Mouse (Mus musculus) CD4-positive, CD25-positive, alpha-beta regulatory T cell, adult 2 months (primary cell): ENCODE measurements around the gene Tmed10.
A peak's percentile ranks its signal among the peaks of the same experiment; 100 is the strongest.

Experiments
- DNase-seq: peaks from one replicate; pipeline ENCODE4 v3.0.0-alpha.2; 2012; ENCODE audit warnings: low read depth, low spot score

Gene Tmed10

DNA sequence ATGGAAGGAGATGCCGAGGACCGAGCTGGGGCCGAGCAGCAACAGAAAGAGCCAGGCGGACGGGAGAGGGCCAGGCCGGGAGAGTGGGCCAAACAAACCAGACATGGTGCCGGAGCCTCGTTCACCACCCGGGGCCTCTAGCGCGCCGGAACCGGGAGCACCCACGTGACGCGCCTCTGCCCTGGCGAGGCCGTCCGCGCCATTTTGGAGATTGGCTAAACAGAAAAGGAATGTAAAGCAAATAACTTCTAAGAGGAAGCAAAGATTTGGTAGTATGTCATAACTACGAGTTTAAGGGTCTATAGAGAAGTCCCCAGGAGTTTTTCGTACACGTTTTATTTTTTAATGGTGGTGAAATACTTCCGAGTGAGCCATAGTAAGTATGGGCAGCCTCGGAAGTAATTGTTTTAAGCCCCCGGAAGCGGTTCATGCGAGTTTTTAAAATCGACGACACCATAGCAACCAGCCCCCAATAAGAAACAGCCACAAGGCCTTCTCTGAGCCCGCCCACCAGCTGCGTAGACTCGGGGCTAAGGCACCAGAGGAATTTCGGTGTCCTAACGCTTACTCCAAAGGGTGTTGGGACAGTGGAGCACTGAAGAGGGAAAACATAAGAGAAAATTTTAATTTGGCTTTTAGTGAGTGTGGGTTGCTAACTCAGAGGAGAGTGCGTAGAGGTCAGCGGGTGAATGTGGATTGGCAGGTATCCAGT lies at the start of gene Tmed10:
Gene Tmed10, minus strand, starts transcription at position 287 of the 712 bp plus-strand sequence.
- peak; percentile 92 for DNase-seq

DNA sequence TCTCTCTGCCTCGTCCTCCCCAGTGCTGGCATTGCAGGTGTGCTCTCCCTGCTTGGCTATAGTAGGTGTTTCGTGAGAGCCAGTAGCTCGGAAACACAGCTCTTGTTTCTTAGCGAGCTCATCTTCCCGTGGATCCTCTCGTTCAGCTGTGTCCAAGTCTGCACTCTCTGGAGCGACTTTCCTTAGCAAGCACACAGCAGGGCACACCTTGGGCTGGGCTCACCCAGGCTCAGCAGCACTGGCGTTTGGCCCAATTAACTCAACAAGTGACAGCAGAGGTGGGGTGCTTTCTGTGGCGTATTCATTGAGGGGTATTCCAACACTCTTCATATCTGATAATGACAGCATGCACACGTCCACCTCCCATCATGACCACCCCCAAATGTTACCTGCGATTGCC lies 48.6 kb upstream of the Tmed10 start:
- no peak for DNase-seq

DNA sequence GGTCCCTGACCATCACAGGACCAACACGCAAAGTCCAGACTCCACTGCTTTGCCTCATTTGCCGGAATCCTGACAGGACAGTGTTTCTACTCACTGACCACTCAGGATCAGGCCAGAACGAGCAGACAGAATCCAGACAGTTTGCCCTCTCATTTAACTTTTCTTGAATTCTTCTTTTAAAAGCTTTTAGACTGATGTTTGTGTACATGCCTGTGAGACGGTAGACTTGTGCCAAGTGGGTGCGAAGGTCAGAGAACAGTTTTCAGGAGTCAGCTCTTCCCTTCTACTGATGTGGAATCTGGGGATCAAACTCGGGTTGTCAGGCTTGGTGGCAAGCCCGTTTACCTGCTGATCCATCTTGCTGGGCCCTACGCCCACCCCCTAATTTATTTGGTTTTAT lies 47.9 kb upstream of the Tmed10 start:
- DNase-seq = no peak

DNA sequence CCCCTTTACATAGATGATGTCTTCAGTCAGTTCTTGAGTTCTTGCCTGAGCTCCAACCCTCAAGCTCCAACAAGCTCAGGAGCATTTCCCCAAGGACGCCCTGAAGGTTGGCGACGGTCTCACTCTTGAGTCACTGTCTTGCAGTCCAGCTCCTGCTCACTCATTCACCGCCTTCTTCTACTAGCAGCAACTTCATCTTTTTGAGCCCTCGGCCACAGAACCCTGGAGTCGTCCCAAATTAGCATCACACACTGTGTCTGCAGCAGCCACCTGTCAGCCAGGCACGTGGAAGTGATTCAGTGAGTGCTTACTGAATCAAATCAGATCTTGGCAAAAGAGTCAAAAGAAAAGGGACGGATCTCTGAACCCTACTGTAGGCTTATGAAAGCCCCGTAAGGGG lies 46.3 kb upstream of the Tmed10 start:
- DNase-seq = no peak

DNA sequence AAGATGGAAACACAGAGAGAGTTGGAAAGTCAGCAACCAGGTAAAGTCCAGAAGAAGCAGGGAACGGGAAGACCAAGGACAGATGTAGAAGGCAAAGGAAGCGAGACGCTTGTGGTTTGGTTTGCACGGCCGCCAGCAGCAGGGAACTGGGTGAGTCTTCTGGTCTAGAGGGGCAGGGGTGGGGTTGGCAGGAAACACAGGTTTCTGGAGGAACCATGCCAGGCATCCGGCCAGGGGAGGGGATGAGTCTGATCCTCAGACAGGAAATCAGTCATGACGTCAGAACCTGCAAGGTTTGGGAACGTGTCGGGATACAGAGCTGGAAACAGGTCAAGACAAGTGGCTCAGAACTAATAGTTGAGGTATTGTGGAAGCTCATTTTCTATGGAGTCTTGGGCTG lies 43.2 kb upstream of the Tmed10 start:
- DNase-seq = peak; percentile 58

DNA sequence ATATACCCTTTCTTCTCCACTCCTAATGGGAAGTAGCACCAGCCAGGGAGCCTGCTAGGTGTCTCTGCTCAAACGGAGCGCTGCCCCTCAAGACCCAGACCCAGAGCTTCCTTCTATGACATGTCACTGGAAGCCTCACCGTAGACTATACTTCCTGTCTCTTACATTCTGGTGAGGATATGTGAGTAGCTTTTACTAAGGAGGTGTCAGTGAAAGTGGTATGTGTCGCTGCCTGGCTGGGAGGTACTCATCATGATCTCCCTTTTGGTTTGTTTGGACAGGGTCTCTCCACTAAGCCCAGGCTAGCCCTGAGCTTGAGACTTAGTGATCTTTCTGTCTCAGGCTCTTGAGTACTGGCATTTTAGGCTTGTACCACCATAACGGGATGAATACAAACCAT lies 41.7 kb upstream of the Tmed10 start:
- peak; percentile 45 for DNase-seq

DNA sequence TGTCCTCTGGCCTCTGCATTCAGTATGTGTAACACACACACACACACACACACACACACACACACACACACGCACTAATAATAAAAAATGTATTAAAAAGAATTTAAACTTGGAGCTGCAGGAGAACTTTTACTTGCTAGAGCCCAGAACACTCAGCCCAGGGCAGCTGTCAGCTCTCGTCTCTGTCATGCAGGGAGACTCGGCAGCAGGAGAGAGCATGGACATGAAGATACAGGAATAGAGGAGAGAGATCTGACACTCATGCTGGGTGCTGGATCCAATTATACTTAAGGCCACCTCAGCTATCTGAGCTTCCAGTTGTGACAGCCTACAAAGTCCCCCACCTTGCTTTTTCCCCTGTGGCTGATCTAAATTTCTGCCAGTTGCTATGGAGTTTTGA lies 41.2 kb upstream of the Tmed10 start:
- DNase-seq = no peak

DNA sequence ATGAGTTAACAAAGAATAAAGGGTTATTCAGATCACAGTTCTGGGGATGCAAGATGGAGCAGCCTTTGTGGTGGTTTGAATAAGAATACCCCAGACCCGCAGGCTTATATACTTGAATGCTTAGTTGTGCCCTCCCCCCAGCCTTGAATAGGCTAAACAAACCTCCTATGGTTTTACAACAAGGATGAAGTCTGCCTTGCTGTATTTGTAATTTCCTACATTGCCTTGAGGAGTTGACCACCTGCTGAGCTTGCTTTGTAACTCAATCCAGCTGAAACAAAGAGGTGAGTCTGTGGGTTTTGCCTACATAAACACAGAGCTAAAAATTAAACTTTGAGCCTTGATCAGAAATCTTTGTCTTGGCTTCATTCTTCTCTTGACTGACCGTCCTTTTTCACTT lies 36.5 kb upstream of the Tmed10 start:
- no peak for DNase-seq

DNA sequence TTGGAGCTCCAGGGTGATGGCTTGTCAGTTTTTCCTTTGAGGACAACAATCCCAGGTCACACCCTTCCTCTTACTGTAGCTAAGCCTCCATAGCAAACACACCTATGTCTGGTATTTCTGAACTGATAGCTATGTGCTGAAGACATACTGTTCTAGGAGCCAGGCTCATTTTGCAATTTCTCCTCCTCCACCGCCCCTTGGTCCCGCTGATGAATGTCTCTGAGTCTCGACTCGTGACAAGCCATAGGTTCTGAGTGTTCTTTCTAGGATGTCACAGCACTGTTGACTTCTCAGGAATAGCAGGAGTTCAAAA lies 23.3 kb upstream of the Tmed10 start:
- DNase-seq = no peak

DNA sequence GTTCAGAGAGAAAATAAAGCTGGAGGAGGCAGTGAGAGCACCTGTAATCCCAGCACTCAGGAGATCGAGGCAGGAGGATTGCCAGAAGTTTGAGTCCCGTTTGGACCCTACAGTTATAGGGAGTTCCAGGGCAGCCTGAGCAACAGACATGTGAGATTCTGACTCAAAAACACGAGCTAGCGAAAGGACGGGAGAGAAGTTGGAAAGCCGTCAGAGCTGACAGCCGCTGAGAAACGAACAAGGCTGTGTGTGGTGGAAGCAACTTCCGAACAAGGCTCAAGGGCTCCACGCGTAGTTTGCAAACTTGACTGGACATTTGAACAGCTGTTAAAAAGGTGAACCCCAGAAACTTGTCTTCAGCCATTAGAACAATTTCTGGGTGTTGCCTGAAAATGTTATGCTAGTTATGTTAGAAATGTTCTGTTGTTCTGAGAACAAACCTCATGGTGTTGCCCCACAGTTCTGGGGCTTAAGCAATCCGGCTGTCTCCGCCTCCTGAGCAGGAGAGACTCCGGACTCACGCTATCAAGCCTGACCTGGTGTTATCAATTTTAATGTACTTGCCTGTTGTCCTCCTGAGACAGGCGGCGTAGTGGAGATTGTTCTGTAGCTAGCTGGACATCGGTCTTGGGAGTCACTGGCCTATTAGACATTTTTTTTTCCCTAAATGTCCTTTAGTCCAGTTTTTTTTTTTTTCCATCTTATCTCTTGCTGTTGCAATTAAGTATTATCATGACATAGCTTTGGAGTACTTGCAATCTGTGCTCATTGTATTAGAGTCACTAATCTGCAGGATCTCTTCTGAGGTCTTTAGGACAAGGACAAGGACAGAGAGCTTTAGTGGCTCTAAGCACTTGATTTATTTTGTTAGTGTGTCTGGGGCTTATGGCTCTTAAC lies 22.7 kb upstream of the Tmed10 start:
- no peak for DNase-seq

DNA sequence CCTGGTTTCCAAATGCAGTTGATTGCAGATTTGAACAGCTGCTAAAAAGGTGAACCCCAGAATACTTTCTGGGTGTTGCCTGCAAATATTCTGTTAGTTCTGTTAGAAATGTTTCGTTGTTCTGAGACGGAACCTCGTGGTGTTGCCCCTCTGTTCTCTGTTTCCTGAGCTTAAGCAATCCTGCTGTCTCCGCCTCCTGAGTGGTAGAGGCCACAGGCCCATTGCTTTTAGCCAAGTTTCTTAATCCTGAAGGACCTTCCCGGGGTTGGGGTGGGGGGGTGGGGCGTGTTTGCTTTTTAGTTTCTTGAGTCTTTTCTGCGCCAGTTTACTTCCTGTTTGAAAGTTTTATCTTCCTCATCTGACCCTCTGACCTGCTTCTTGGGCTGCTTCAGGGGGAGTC lies 19.3 kb upstream of the Tmed10 start:
- peak; percentile 27 for DNase-seq

DNA sequence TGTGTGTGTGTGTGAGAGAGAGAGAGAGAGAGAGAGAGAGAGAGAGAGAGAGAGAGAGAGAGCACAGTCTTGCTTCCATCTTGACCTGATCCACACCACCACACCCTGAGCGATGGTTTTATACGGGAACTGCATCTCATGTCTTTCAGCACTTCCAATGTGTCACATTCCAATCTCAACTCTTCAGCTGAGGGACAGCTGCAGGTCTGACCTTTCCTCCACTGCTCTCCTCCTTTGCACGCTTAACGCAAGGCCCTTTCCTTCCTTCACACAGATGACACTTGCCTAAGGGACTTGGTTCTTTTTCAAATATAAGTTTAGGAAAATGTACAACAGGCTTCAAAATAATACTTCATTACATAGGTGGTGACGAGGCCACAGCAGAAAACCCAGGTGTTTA lies 18.9 kb upstream of the Tmed10 start:
- DNase-seq = no peak

DNA sequence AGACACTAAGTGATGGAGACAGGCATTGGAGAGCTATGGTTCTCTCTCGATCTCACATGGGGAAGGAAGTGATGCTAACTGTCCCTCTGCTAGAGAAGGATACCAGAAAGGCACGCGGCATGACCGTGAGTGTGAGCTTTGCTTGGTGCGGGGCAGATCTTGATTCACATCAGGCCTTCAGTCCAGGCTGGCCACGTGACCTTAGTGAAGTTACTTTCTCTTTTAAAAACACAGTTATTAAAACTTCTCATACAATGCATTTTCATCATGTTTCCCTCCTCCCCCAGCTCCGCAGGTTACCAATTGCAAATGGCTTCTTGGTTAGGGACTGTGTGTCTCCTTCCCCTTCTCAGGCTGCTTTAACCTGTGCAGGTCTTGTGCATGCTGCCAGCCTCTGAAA lies 16.5 kb upstream of the Tmed10 start:
- no peak for DNase-seq

DNA sequence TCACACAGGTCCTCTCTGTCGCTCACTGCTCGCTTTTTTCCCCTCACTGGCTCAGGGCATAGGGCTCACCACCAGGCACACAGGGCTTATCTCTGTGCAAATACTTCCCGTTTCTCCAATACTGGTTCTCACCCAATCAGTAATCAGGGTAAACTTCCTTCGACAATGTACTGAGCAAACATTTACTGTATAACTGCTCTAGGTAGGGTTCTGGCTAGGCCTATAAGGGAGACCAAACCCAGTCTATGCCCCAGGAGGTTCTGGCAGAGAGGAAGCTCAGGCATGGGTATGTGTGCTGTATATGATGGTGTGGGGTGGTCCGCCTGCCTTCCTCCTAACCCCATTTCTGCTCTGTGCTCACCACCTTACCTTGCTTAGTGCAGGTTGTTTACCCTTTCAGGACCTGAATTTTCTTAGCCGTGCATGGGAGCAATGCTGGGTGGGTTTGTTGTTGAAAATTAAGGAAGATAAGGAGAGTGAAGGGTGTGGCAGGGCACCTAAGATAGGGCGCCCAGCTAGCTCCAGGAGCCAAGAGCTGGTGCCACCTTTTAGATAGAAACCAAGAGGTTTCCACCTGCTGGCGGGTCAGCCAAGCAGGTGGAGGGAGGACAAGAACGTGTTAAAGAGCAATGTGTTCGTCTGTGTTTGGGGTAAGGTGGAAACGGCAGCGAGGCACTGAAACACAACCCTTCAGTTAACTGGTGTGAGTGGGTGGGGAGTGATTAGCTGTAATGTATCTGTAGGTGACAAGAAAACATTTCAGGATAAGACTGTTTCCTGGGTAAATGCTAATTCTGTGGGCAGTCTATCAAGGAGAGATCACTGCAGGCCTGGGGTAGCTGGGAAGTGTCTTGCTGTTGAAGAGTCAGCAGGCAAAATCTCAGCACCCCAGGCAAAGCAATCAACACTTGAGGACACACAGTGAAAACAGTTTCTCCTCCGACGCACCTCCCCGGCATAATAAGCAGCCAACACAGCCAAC lies 14.8 kb upstream of the Tmed10 start:
- no peak for DNase-seq

DNA sequence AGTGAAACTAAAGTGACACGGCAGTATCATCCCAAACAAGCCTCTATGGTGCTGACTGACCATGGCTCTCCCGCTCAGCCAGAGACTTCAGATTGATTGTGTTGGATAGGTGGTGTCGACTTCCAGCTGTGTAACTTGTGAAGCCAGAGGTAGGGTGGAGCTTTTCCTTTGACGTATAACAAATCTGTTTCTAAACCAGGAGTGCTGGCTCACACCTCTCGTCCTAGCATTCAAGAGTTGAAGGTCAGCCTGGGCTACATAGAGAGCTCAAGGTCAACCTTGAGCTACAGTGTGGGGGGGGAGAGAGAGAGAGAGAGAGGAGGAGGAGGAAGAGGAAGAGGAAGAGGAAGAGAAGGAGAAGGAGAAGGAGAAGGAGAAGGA lies 11.3 kb upstream of the Tmed10 start:
- no peak for DNase-seq

DNA sequence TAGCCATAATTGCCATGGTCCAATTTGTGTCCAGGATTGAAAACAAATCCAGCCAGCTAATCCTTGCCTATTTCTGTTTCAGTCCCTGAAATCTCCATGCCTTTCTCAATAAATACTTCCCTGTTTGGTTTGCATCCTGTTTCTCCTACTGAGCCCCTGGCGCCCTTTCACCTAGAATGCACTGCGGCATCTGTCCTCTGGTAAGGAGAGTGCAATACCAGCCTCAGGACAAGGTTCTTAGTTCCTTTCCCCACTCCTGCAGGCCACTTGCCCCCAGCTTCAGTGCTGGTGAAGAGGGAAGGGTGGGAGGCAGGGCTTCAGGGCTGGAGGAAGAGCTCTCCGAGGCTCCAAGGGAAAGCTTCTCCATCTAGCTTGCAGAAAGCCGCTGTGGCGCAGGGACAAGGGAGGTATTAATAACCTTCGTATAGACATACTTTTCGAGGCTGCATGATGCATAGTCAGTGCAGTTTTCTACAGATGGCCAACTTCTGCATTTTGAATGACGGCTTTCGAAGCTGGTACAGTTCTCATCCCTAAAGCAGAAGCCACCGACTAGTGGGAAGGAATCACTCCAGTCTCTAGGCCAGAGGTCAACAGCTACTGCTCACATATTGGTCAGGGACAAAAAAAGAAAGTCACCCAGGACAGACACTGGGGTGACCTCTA lies 10.8 kb upstream of the Tmed10 start:
- no peak for DNase-seq

DNA sequence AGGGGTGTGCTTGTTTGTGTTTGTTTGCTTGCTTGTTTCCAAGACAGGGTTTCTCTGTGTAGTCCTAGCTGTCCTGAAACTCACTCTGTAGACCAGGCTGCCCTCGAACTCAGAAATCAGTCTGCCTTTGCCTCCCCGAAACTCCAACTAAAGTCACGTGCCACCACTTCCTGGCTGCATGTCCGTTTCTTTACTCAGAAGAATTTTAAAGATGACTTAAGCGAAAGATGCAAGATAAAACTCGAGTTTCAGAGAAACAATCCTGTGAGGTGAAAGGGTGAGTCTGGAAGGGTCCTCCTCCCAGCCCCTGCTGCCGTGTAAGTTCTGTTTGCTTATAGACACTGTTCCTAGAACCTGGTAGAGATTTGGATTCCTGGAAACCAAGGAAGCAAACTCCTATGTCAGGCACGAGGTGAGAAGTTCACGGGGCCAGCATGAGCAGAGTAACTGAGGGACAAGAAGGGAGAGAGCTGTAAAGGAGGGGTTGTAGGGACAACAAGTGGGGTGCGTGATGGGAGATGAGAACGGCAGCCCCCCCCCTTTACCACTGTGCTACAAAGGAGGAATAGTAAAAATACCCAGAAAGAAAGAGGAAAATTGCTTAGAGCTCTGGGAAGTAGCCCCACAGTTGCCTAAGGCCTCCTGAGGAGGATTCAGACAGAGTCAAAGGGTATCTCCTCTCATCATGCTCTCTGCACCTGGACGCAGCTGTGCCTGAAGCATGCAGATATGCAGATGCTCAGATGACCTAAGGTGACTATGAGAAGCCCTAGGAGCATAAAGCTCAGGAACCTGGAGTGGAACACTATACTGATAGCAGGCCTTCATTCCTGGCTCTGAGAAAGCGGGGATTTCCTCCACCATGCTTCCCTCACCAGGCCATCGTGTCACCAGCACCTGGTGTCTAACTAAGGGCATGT lies 8.4 kb upstream of the Tmed10 start:
- peak; percentile 63 for DNase-seq

DNA sequence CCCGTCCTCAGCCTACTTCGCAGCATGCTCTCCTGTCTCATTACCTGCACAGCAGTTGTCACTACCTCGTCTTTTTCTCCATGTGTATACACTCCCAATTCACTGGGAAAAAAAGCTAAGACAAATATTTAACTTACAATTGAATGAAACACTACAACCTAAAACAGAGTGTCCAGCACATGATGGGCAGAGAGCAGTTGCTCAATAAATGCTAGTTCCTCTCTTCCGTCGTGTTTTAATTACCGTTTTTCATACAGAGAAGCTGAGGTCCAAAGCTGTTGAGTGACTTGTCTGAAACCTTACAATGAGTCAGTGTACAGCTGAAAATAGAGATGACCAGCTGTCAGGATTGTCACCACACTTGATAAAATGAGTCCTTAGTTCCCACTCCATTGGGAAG lies 6.9 kb upstream of the Tmed10 start:
- DNase-seq = no peak

DNA sequence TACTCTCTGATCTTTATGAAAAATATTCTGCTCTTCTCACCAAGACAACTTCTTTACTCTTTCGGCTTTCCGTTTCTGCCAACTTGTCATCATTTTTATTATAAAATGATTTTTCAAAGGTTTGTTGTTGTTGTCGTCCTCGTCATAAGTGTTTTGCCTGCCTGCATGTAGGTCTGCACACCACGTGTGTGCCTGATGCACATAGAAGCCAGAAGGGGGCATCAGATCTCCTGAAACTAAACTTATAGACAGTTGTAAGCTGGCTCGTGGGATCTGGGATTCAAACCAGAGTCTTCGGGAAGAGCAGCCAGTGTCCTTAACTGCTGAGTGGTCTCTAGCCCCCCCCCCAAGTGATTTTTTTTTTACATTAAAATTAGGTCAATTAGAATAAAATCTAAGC lies 6.3 kb upstream of the Tmed10 start:
- peak; percentile 25 for DNase-seq

DNA sequence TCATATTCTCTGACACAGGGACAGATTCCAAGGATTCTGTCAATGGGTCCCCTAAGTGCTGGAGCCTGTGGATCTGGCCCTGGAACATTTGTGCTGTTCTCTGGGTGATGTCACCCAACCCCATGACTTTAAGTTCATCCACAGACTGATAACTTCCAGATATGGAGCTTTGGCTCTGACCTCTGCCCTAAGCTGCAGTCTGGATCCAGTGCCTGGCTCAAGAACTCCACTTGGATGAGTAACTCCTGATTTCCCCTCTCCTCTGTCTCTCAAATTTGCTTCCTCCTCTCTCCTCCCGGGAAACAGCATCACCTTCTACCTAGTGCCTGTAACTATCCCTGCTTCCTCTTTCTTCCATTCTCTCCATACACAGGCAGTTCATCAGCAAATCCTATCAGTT lies 5.7 kb upstream of the Tmed10 start:
- DNase-seq = no peak

DNA sequence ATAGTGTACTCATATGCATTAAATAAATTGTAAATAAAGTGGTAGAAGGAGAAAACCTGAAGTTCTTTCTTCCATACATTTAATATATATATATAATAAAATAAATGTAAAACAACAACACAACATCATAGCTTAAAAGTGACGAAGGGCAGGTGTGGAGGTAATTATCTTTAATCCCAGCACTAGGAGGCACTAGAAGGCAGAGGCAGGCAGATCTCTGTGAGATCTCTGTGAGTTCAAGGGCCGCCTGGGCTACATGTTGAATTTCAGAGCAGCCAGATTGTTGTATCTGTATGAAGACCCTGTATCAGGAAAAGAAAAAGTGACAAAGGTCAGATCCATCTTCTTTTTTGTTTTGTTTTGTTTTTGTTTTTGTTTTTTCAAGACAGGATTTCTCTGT lies 3.6 kb upstream of the Tmed10 start:
- DNase-seq = peak; percentile 49
